Mouse (Mus musculus): Measurements from ENCODE around the gene Gmip.

- TF ChIP-seq GATA1 (IDR thresholded peaks at IDR 0.05; ENCODE audit: borderline replicate concordance, low read length) (no peak), CTCF (IDR thresholded peaks at IDR 0.05; ENCODE audit: low read depth, low read length) (no peak), GATA2 (IDR thresholded peaks at IDR 0.05; ENCODE audit: borderline replicate concordance, low read depth, low read length) (no peak), POLR2AphosphoS5 (IDR thresholded peaks at IDR 0.05; ENCODE audit: insufficient replicate concordance, low read depth, low read length) (no peak)
Measured at GRCm38 (mm10) chr8:69794901-69795300, 13.6 kb upstream of the Gmip start.
